In the genomic region with DNA sequence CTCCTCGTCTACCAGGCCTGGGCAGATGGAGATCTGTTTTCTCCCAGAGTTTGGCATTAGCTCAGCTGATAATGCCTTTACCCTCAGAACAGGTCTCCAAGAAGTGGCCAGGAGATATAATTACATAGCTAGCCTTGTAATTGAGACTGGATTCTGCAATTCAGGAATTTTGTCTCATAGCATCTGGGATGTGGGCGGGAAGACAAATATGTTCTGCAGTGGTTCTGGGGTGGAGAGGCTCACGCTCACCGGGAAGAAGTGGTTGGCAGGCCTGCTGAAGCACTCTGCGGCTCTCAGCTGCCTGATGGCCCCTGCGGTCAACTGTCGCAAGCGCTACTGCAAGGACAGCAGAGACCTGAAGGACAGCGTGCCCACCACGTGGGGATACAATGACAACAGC, we compare ENCODE assay signal across 39 mouse cellular contexts. TPM values are rescaled to one million over a fixed set of nuclear protein-coding genes. Genes with fewer than 3 reads are reported as not detected.
DNase-seq lines count a peak whose midpoint lies in the region; TF ChIP-seq lines count a peak whose summit lies in the region.
"Had no signal": no experiment of that assay in that cellular context is flagged by ENCODE, and none has a peak within 500 bp of the region (broad histone marks: within the 10 kb centered on the region; RNA-seq: fewer than 3 reads in every experiment).

No protein-coding gene starts in this region.

- no peak for TF ChIP-seq CTCF in left cerebral cortex, adult 2 months (IDR thresholded peaks at IDR 0.05)

- intact Hi-C loops in left cerebral cortex, postnatal 4 days (cut with DNase I): no loop called here
- intact Hi-C loops in left cerebral cortex, adult 2 months (cut with DNase I): no loop called here

- no peak overlapping the region for H3K27ac ChIP-seq in left cerebral cortex, adult 2 months
- H3K27ac ChIP-seq: embryonic facial prominence, embryonic 12.5 days; heart, embryonic 10.5 days; heart, embryonic 15.5 days; liver, embryonic 14.5 days had no signal

- peak; percentile 24 to 59 for DNase-seq in frontal cortex, postnatal 36 days (ENCODE audit: low spot score in 2 of 2)
- no peak for DNase-seq in frontal cortex, postnatal 14 days (ENCODE audit: low spot score in 2 of 2)
- peak; percentile 37 to 45 for DNase-seq in left cerebral cortex, adult 18-20 months (ENCODE audit: low spot score in 2 of 2)
- no peak for DNase-seq in left cerebral cortex, postnatal 4 days
- peak; percentile 10 to 32 for DNase-seq in left cerebral cortex, adult 2 months (ENCODE audit: extremely low spot score in 1 of 2, low spot score in 2 of 2)
- DNase-seq in telencephalon, adult 2 months (ENCODE audit: low read depth, low spot score): peak; percentile 47
- no peak for DNase-seq in thymus, postnatal 0 days (ENCODE audit: low spot score)
- DNase-seq: adrenal gland, postnatal 10 days; cerebellum, adult 11 months; cerebellum, adult 9-10 months; cerebellum, postnatal 36 days; gastrocnemius, postnatal 25 days; heart, adult 11 months; kidney, adult 18-20 months; kidney, postnatal 36 days; liver; lung, adult 2 months; lung, postnatal 14 days; midbrain, embryonic 14.5 days; spleen, adult 18-20 months; thymus, adult 18-20 months; thymus, postnatal 36 days had no signal

- no peak overlapping the region for H3K4me3 ChIP-seq in left cerebral cortex, adult 2 months
- H3K4me3 ChIP-seq: embryonic facial prominence, embryonic 12.5 days; heart, embryonic 10.5 days; heart, embryonic 15.5 days had no signal

RNA-seq across cellular contexts. Expression of a gene that starts 18.7 kb away (rescaled TPM):
- total RNA-seq in left cerebral cortex, adult 18-20 months (2021): not detected
- total RNA-seq in left cerebral cortex, postnatal 4 days (2021): not detected
- not detected for total RNA-seq in left cerebral cortex, adult 2 months (2021)
- not detected in 2 replicates for polyA plus RNA-seq in thymus, postnatal 0 days (2015; fragmentation: Nextera tagmentation; extraction: Ambion mirVana)
- total RNA-seq: gastrocnemius, adult 18-20 months; gastrocnemius, postnatal 25 days; heart, postnatal 25 days; MEL; monocyte, adult 5-6 weeks had no signal
- polyA plus RNA-seq: embryonic facial prominence, embryonic 12.5 days; forebrain, embryonic 14.5 days; heart, embryonic 10.5 days; heart, embryonic 15.5 days; hindbrain, embryonic 11.5 days; hindbrain, embryonic 16.5 days; intestine, embryonic 14.5 days; kidney, embryonic 16.5 days; limb, embryonic 11.5 days; liver, embryonic 14.5 days; lung, adult 2 months; midbrain, embryonic 14.5 days; neural tube, embryonic 14.5 days; Patski had no signal

RNA-seq across cellular contexts. Expression of a gene that starts 18.9 kb away (rescaled TPM):
- not detected for total RNA-seq in left cerebral cortex, adult 18-20 months (2021)
- not detected for total RNA-seq in left cerebral cortex, postnatal 4 days (2021)
- not detected for total RNA-seq in left cerebral cortex, adult 2 months (2021)
- polyA plus RNA-seq in thymus, postnatal 0 days (2015; fragmentation: Nextera tagmentation; extraction: Ambion mirVana): not detected in 2 replicates
- total RNA-seq: adrenal gland, postnatal 10 days; gastrocnemius, adult 18-20 months; gastrocnemius, postnatal 25 days; heart, postnatal 25 days; MEL; monocyte, adult 5-6 weeks had no signal
- polyA plus RNA-seq: embryonic facial prominence, embryonic 12.5 days; forebrain, embryonic 14.5 days; heart, embryonic 10.5 days; heart, embryonic 15.5 days; hindbrain, embryonic 11.5 days; hindbrain, embryonic 16.5 days; intestine, embryonic 14.5 days; kidney, embryonic 16.5 days; limb, embryonic 11.5 days; liver, embryonic 14.5 days; lung, adult 2 months; midbrain, embryonic 14.5 days; neural tube, embryonic 14.5 days; Patski; stomach, embryonic 16.5 days had no signal

RNA-seq across cellular contexts. Expression of a gene that starts 27.6 kb away (rescaled TPM):
- not detected for total RNA-seq in left cerebral cortex, adult 18-20 months (2021)
- total RNA-seq in left cerebral cortex, postnatal 4 days (2021): not detected
- total RNA-seq in left cerebral cortex, adult 2 months (2021): not detected
- polyA plus RNA-seq in thymus, postnatal 0 days (2015; fragmentation: Nextera tagmentation; extraction: Ambion mirVana): not detected in 2 replicates
- total RNA-seq: adrenal gland, postnatal 10 days; gastrocnemius, adult 18-20 months; gastrocnemius, postnatal 25 days; heart, postnatal 25 days; MEL; monocyte, adult 5-6 weeks had no signal
- polyA plus RNA-seq: embryonic facial prominence, embryonic 12.5 days; forebrain, embryonic 14.5 days; heart, embryonic 10.5 days; heart, embryonic 15.5 days; hindbrain, embryonic 11.5 days; hindbrain, embryonic 16.5 days; intestine, embryonic 14.5 days; kidney, embryonic 16.5 days; limb, embryonic 11.5 days; liver, embryonic 14.5 days; midbrain, embryonic 14.5 days; neural tube, embryonic 14.5 days; Patski; stomach, embryonic 16.5 days had no signal

Comparison
In these comparisons a context has a peak if more than half of its experiments do, and no peak if none do; other contexts are left out.
1. DNase-seq: peak in frontal cortex, postnatal 36 days (2 of 2), left cerebral cortex, adult 18-20 months (2 of 2), left cerebral cortex, adult 2 months (2 of 2) and telencephalon, adult 2 months (single experiment); none in frontal cortex, postnatal 14 days (0 of 2), left cerebral cortex, postnatal 4 days (single experiment) and thymus, postnatal 0 days (single experiment).